10 mouse cellular contexts compared by ENCODE assay signal in the genomic region with DNA sequence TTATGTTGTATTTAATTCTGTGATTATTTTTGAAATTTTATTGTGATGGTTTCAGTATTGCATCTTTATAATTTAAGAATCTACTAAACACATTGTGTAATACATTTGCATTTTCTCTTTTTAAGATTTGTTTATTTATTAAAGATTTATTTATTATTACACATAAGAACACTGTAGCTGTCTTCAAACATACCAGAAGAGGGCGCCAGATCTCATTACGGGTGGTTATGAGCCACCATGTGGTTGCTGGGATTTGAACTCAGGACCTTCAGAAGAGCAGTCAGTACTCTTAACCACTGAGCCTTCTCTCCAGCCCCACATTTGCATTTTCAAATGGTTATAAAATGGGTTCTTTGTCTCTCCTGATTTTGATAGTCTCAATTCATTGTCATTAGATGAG. TPM values are rescaled to one million over a fixed set of nuclear protein-coding genes. Genes with fewer than 3 reads are reported as not detected.
DNase-seq lines count a peak whose midpoint lies in the region; ATAC-seq and TF ChIP-seq lines count a peak whose summit lies in the region.
"Had no signal": no experiment of that assay in that cellular context is flagged by ENCODE, and none has a peak within 500 bp of the region (broad histone marks: within the 10 kb centered on the region; RNA-seq: fewer than 3 reads in every experiment).

No protein-coding gene starts in this region.

- 0 out of 2 replicates have a peak, but pooled peaks have one; percentile 7 for TF ChIP-seq CTCF in kidney, adult 2 months (conservative IDR thresholded peaks at IDR 0.05; ENCODE audit: insufficient read depth, insufficient read length, low read depth, low read length)

- H3K9me3 ChIP-seq in kidney, embryonic 16.5 days (ENCODE audit: low read length): no peaks in the 10 kb centered on the region
- H3K9me3 ChIP-seq in intestine, embryonic 15.5 days: no peaks in the 10 kb centered on the region

- ATAC-seq in kidney, embryonic 16.5 days (ENCODE audit: low FRiP score, low TSS enrichment): no peak
- no peak for ATAC-seq in intestine, embryonic 15.5 days

- H3K4me1 ChIP-seq in kidney, adult 2 months (ENCODE audit: control insufficient read depth, insufficient read depth, low read length): peaks cover 3% of the 10 kb centered on the region; the same call in 1 of the 2 replicates
- H3K4me1 ChIP-seq in kidney, embryonic 16.5 days (ENCODE audit: insufficient read depth, low read length): peaks cover 9% of the 10 kb centered on the region; the same call in 1 of the 2 replicates
- H3K4me1 ChIP-seq in intestine, embryonic 15.5 days (replicated peaks): no peaks in the 10 kb centered on the region

- H3K36me3 ChIP-seq in kidney, adult 2 months (ENCODE audit: control insufficient read depth, insufficient read depth, low read length): no peaks in the 10 kb centered on the region
- H3K36me3 ChIP-seq in kidney, embryonic 16.5 days (ENCODE audit: insufficient read depth, low read length): no peaks in the 10 kb centered on the region
- H3K36me3 ChIP-seq in intestine, embryonic 15.5 days: no peaks in the 10 kb centered on the region

- no peak for TF ChIP-seq POLR2A in kidney, adult 2 months (IDR thresholded peaks at IDR 0.05; ENCODE audit: low read depth, low read length)

- no peak overlapping the region for H3K27ac ChIP-seq in kidney, adult 2 months (ENCODE audit: insufficient read depth, low read depth, low read length)
- no peak overlapping the region for H3K27ac ChIP-seq in kidney, embryonic 16.5 days (ENCODE audit: low read length)
- no peak overlapping the region for H3K27ac ChIP-seq in intestine, embryonic 15.5 days

- no peak overlapping the region for H3K4me3 ChIP-seq in kidney, adult 2 months (ENCODE audit: insufficient read depth, low read depth, low read length)
- H3K4me3 ChIP-seq in kidney, embryonic 16.5 days (ENCODE audit: low read length): no peak overlapping the region
- no peak overlapping the region for H3K4me3 ChIP-seq in intestine, embryonic 15.5 days (replicated peaks)

- H3K27me3 ChIP-seq in kidney, adult 2 months (replicated peaks; ENCODE audit: control insufficient read depth, insufficient read depth, low read length): no peaks in the 10 kb centered on the region
- H3K27me3 ChIP-seq in kidney, embryonic 16.5 days (ENCODE audit: insufficient read depth, low read length): no peaks in the 10 kb centered on the region
- H3K27me3 ChIP-seq in intestine, embryonic 15.5 days (replicated peaks): no peaks in the 10 kb centered on the region

- 75% methylated on average over 2 of the region's 2 CpGs for WGBS in kidney, adult 2 months
- 80% methylated on average over 2 of the region's 2 CpGs for WGBS in kidney, embryonic 16.5 days
- WGBS in intestine, embryonic 15.5 days: 64% methylated on average over 2 of the region's 2 CpGs

- H3K9ac ChIP-seq in kidney, embryonic 16.5 days (replicated peaks; ENCODE audit: low read length): no peak overlapping the region
- no peak overlapping the region for H3K9ac ChIP-seq in intestine, embryonic 15.5 days

- H3K4me2 ChIP-seq in kidney, embryonic 16.5 days (replicated peaks; ENCODE audit: low read depth, low read length): no peak overlapping the region
- peak overlapping the region; percentile 68; the same call in 1 of the 2 replicates for H3K4me2 ChIP-seq in intestine, embryonic 15.5 days (replicated peaks)

- DNase-seq in kidney, adult 2 months: no peak
- DNase-seq in B cell, adult 2 months: peak; percentile 33 to 40
- DNase-seq in ES-CJ7 (ENCODE audit: low read depth, low spot score): peak; percentile 38
- no peak for DNase-seq in layer of hippocampus, adult 9-10 months (ENCODE audit: low spot score)
- DNase-seq in frontal cortex, postnatal 25 days (ENCODE audit: low spot score in 2 of 2): no peak
- DNase-seq: adrenal gland, postnatal 14 days; heart, adult 18-20 months had no signal

RNA-seq across cellular contexts. Expression of gene Col4a3bp, which starts 2.1 kb away (rescaled TPM):
- polyA plus RNA-seq in kidney, adult 2 months (2012; rRNA removed): 13.1 and 13.6 TPM in 2 replicates
- polyA plus RNA-seq in kidney, embryonic 16.5 days (2015; fragmentation: Nextera tagmentation; extraction: Ambion mirVana): 8.0 and 9.3 TPM in 2 replicates
- 13.2 and 13.5 TPM in 2 replicates for polyA plus RNA-seq in intestine, embryonic 15.5 days (2015; fragmentation: Nextera tagmentation; extraction: Ambion mirVana)

RNA-seq across cellular contexts. Expression of gene Polk, which starts 2.1 kb away (rescaled TPM):
- 1.7 and 1.9 TPM in 2 replicates for polyA plus RNA-seq in kidney, adult 2 months (2012; rRNA removed)
- polyA plus RNA-seq in kidney, embryonic 16.5 days (2015; fragmentation: Nextera tagmentation; extraction: Ambion mirVana): 9.2 and 10.7 TPM in 2 replicates
- 8.4 and 8.8 TPM in 2 replicates for polyA plus RNA-seq in intestine, embryonic 15.5 days (2015; fragmentation: Nextera tagmentation; extraction: Ambion mirVana)

RNA-seq across cellular contexts. Expression of gene Gm17622, which starts 54.0 kb away (rescaled TPM):
- not detected in 2 replicates for polyA plus RNA-seq in kidney, adult 2 months (2012; rRNA removed)
- polyA plus RNA-seq in kidney, embryonic 16.5 days (2015; fragmentation: Nextera tagmentation; extraction: Ambion mirVana): not detected in 2 replicates
- polyA plus RNA-seq in intestine, embryonic 15.5 days (2015; fragmentation: Nextera tagmentation; extraction: Ambion mirVana): not detected in 2 replicates
- polyA plus RNA-seq: testis, adult 2 months had no signal

Comparison
In these comparisons a context has a peak if more than half of its experiments do, and no peak if none do; other contexts are left out.
1. DNase-seq: peak in B cell, adult 2 months (2 of 2) and ES-CJ7 (single experiment); none in kidney, adult 2 months (single experiment), layer of hippocampus, adult 9-10 months (single experiment) and frontal cortex, postnatal 25 days (0 of 2).